Mouse (Mus musculus): ENCODE measurements at regions not wholly inside any gene's neighbourhood (a gene's known extent, or its start where the extent isn't known, plus 50 kb on each side); places are given as distances from the start of the nearest gene placed in this dataset.
"Not testable (repeated sequence)": the region's sequence is repeated elsewhere in the genome, so short reads cannot be mapped to it uniquely, and the experiment has no call there.

DNA sequence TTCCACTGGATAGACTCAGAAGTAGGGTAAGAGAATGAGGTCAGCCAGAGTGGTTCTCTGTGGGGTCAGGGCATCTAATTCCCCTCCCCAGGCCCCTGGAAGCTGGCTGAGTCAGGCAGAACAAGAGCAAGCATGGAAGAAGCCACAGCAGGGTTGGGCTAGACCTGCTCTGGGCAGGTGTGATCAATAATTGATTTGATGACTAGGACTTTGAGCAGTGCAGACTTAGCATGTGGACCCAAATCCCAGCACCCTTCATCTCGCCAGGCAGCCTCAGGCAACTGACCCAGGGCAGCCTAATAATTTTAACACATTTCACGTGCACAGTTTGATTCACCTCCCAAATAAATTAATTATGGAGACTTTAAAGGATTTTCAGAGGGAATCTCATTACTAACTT lies 67.2 kb downstream of the Qdpr start:
- 82% methylated on average over 2 of the region's 2 CpGs for WGBS
- H3K36me3 ChIP-seq, result no peaks in the 10 kb centered on the region
- ATAC-seq (replicated peaks), result no peak

DNA sequence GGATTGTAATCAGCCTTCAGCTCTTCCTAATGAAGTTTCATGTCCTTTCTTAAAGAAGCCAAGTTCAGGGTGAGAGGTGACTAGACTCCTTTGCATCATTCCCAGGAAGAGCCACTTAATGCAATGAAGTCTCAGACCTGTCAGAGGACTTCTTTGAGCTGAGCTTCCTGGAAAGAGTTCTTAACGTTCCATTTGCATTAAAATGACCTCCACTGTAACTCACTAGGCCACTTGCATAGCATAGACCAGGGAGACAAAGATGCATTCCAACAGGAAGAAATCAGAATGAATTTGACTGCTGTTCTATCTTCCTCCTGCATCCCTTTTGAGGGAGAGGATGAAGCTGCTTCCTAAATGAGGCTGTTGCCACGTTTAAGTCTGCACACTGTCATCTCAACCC lies 71.5 kb downstream of the Qdpr start:
- H3K27ac ChIP-seq (replicated peaks), result no peak overlapping the region
- no peak overlapping the region for H3K9ac ChIP-seq (replicated peaks)
- no peak for ATAC-seq (replicated peaks)
- WGBS, result 15% methylated on average over 2 of the region's 2 CpGs
- no peaks in the 10 kb centered on the region for H3K27me3 ChIP-seq
- H3K4me2 ChIP-seq (replicated peaks), result no peak overlapping the region
- no peaks in the 10 kb centered on the region for H3K9me3 ChIP-seq
- no peak overlapping the region for H3K4me3 ChIP-seq
- no peaks in the 10 kb centered on the region for H3K4me1 ChIP-seq
- H3K36me3 ChIP-seq, result no peaks in the 10 kb centered on the region

More for the DNA sequence above, 67.2 kb downstream of the Qdpr start:
- no peak overlapping the region for H3K4me2 ChIP-seq (replicated peaks)
- no peaks in the 10 kb centered on the region for H3K27me3 ChIP-seq
- H3K4me1 ChIP-seq, result no peaks in the 10 kb centered on the region
- no peak overlapping the region for H3K4me3 ChIP-seq
- H3K27ac ChIP-seq (replicated peaks), result no peak overlapping the region
- no peak overlapping the region for H3K9ac ChIP-seq (replicated peaks)
- H3K9me3 ChIP-seq, result no peaks in the 10 kb centered on the region

DNA sequence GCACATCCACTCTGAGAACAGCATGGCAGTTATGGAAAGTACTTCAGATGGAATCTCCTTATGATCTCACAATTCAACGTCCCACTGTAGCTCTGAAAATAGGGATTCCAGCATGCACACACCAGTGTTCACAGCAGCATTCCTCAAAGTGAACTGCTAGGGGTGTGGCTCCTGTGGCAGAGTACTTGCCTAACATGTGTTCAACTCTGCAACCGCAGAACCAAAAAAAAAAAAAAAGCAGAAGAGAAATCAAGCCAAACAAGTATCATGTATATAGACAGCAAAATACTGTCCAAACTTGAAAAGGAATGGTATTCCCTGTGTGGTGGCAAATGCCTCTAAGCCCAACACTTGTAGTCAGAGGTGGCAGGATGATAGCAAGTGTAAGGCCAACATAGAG lies 77.0 kb downstream of the Qdpr start:
- Histone ChIP-seq H3K9me3 (no peaks in the 10 kb centered on the region), H3K27ac (replicated peaks) (no peak overlapping the region), H3K9ac (replicated peaks) (no peak overlapping the region), H3K4me2 (replicated peaks) (no peak overlapping the region), H3K27me3 (no peaks in the 10 kb centered on the region), H3K4me1 (no peaks in the 10 kb centered on the region), H3K36me3 (no peaks in the 10 kb centered on the region), H3K4me3 (no peak overlapping the region)
- 88% methylated on average over 2 of the region's 2 CpGs for WGBS
- ATAC-seq (replicated peaks), result no peak

- H3K9ac ChIP-seq (replicated peaks), result no peak overlapping the region
- no peak for ATAC-seq (replicated peaks)
- no peaks in the 10 kb centered on the region for H3K27me3 ChIP-seq
- no peak overlapping the region for H3K4me3 ChIP-seq
- H3K27ac ChIP-seq (replicated peaks), result no peak overlapping the region
- no peaks in the 10 kb centered on the region for H3K9me3 ChIP-seq
- H3K36me3 ChIP-seq, result no peaks in the 10 kb centered on the region
- WGBS, result 90% methylated on average over 6 of the region's 6 CpGs
- no peaks in the 10 kb centered on the region for H3K4me1 ChIP-seq
- H3K4me2 ChIP-seq (replicated peaks), result no peak overlapping the region
Measured at GRCm38 (mm10) chr5:45368451-45368850, 81.6 kb downstream of the Qdpr start.

DNA sequence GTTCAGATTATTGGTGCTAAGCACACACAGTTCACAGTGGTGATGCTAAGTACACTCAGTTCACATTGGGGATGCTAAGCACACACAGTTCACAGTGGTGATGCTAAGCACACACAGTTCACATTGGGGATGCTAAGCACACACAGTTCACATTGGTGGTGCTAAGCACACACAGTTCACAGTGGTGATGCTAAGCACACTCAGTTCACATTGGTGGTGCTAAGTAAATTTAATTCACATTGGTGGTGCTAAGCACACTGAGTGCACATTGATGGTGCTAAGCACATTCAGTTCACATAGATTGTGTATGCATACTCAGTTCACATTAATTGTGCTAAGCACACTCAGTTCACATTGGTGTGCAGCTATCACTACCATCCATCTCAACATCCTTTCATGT lies 89.8 kb downstream of the Qdpr start:
- Histone ChIP-seq H3K9me3 (no peaks in the 10 kb centered on the region), H3K27ac (replicated peaks) (no peak overlapping the region), H3K36me3 (no peaks in the 10 kb centered on the region), H3K4me3 (no peak overlapping the region), H3K4me1 (no peaks in the 10 kb centered on the region), H3K9ac (replicated peaks) (no peak overlapping the region), H3K4me2 (replicated peaks) (no peak overlapping the region), H3K27me3 (no peaks in the 10 kb centered on the region)
- ATAC-seq (replicated peaks), result no peak

DNA sequence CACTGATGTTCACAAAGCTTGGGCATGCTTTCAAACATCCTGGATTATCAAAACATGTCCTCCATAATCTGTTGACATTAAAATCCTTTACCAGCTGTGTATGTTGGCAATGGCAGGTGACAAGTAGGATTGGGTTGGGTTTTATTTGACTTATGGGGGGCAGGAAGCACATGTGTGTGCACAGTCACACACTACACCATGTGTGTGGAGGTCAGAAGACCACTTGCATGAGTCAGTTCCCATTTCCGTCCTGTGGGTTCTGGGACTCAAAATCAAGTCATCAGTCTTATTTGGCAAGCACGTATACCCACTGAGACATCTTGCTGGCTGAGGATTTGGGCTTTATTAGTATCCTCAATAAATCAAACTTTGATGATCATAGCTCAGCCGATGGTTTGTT lies 109.6 kb downstream of the Qdpr start:
- no peaks in the 10 kb centered on the region for H3K9me3 ChIP-seq
- no peaks in the 10 kb centered on the region for H3K4me1 ChIP-seq
- WGBS, result 88% methylated on average over 3 of the region's 3 CpGs
- H3K9ac ChIP-seq (replicated peaks), result no peak overlapping the region
- H3K4me3 ChIP-seq, result no peak overlapping the region
- H3K27ac ChIP-seq (replicated peaks), result no peak overlapping the region
- H3K36me3 ChIP-seq, result no peaks in the 10 kb centered on the region
- no peak for ATAC-seq (replicated peaks)
- H3K4me2 ChIP-seq (replicated peaks), result no peak overlapping the region
- H3K27me3 ChIP-seq, result no peaks in the 10 kb centered on the region

DNA sequence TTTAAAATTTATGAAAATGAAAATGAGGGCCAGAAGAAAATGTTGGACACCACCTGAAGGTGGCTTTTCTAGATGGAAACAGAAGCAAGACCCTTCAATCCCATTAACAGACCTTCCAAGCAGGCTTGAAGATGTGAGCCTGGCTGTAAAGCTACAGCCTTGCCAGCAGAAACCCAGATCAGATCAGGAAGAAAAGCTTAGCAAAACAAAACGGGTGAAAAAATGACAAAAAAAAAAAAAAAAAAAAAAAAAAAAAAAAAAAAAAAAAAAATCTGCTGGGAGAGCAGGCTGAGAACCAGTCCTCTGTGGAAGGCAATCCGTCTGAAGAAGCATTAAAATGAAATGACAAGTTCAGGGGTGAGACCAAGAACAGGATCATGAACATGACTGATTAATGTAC lies 113.2 kb downstream of the Qdpr start:
- WGBS, result 61% methylated on average over 2 of the region's 2 CpGs
- no peak overlapping the region for H3K9ac ChIP-seq (replicated peaks)
- H3K4me2 ChIP-seq (replicated peaks), result no peak overlapping the region
- H3K4me1 ChIP-seq, result no peaks in the 10 kb centered on the region
- ATAC-seq (replicated peaks), result no peak
- H3K27me3 ChIP-seq, result no peaks in the 10 kb centered on the region
- H3K9me3 ChIP-seq, result no peaks in the 10 kb centered on the region
- no peak overlapping the region for H3K4me3 ChIP-seq
- H3K27ac ChIP-seq (replicated peaks), result no peak overlapping the region
- H3K36me3 ChIP-seq, result no peaks in the 10 kb centered on the region

DNA sequence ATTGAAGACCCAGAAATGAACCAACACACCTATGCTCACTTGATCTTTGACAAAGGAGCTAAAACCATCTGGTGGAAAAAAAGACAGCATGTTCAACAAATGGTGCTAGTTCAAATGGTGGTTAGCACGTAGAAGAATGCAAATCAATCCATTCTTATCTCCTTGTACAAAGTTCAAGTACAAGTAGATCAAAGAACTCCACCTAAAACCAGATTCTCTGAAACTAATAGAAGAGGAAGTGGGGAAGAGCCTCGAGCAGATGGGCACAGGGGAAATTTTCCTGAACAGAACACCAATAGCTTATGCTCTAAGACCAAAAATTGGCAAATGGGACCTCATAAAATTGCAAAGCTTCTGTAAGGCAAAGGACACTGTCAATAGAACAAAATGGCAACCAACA lies 125.6 kb downstream of the Qdpr start:
- H3K9me3 ChIP-seq; ATAC-seq (replicated peaks); H3K36me3 ChIP-seq; H3K9ac ChIP-seq (replicated peaks); H3K27ac ChIP-seq (replicated peaks); H3K4me3 ChIP-seq; H3K4me2 ChIP-seq (replicated peaks); H3K27me3 ChIP-seq; H3K4me1 ChIP-seq: not testable (repeated sequence)
- WGBS, result 66% methylated on average over 2 of the region's 2 CpGs

DNA sequence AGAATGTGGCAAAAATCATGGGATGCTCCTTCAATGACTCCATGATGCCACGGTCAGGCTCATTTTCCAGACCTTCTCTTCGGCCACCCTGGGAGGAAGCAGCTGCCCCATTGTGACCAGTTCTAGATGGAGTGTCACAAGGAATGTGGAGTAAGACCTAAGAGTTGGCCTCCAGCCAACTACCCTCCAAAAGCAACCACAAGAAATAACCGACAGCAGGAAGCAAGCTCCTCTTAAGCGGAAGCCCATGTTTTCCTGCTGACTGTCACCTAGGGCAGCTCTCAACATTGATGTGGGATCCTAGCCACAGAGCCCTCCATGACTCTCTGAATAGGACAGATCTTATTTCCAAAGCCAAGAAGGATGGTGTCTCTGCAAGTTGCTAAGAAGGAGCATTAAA lies 126.5 kb downstream of the Qdpr start:
- H3K27ac ChIP-seq (replicated peaks), result no peak overlapping the region
- H3K9ac ChIP-seq (replicated peaks), result no peak overlapping the region
- H3K4me1 ChIP-seq, result no peaks in the 10 kb centered on the region
- no peaks in the 10 kb centered on the region for H3K27me3 ChIP-seq
- H3K36me3 ChIP-seq, result no peaks in the 10 kb centered on the region
- 88% methylated on average over 4 of the region's 4 CpGs for WGBS
- H3K9me3 ChIP-seq, result no peaks in the 10 kb centered on the region
- ATAC-seq (replicated peaks), result no peak
- no peak overlapping the region for H3K4me2 ChIP-seq (replicated peaks)
- no peak overlapping the region for H3K4me3 ChIP-seq

GRCm38 (mm10) chr5:45318026-45318425 lies 132.0 kb downstream of the Qdpr start:
- ATAC-seq (replicated peaks), result no peak
- Histone ChIP-seq H3K36me3 (no peaks in the 10 kb centered on the region), H3K4me2 (replicated peaks) (no peak overlapping the region), H3K4me1 (no peaks in the 10 kb centered on the region), H3K9ac (replicated peaks) (no peak overlapping the region), H3K27ac (replicated peaks) (no peak overlapping the region), H3K27me3 (no peaks in the 10 kb centered on the region), H3K9me3 (no peaks in the 10 kb centered on the region), H3K4me3 (no peak overlapping the region)
- 75% methylated on average over 2 of the region's 2 CpGs for WGBS

DNA sequence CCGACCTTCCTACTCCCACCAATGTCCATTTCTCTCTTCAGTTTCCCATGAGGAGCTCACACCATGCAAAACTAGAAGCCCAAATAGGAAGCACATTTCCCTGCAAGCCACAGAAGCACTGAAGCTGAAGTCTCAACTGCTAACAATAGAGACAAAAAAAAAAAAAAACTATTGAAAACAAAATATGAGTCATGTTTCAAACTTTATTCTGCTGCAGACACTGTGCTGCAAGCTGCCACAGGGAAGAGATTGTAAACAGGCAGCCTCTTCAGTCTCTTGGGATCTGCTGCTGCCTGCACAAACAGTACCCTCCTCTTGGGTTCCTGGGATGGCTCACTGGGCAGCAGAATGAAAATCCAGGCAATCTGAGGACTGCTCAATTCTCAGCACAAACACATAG lies 148.9 kb downstream of the Qdpr start:
- H3K27ac ChIP-seq (replicated peaks), result no peak overlapping the region
- WGBS, result 86% methylated on average over 1 of the region's 1 CpGs
- H3K4me1 ChIP-seq, result no peaks in the 10 kb centered on the region
- no peaks in the 10 kb centered on the region for H3K27me3 ChIP-seq
- H3K4me2 ChIP-seq (replicated peaks), result no peak overlapping the region
- no peak overlapping the region for H3K9ac ChIP-seq (replicated peaks)
- ATAC-seq (replicated peaks), result no peak
- no peak overlapping the region for H3K4me3 ChIP-seq
- no peaks in the 10 kb centered on the region for H3K9me3 ChIP-seq
- no peaks in the 10 kb centered on the region for H3K36me3 ChIP-seq

DNA sequence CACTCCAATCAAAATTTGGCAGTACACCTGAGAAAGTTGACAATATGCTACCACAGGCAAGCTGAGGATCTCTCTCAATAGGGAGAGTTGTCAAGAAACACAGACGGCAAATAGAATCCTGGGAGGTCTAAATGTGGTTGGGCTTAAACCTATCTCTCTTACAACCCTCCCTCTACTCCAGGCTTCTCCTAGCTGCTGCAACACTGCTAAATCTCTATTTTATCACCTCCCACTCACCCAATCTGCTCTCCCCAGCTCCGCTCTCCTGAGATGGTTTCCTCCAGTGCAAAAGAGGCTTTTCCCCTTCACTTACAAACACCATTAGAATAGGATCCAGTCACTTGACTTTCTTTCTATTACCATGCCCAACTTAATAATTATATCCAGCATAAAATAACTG lies 151.2 kb downstream of the Qdpr start:
- Histone ChIP-seq H3K9me3 (no peaks in the 10 kb centered on the region), H3K4me2 (replicated peaks) (no peak overlapping the region), H3K27ac (replicated peaks) (no peak overlapping the region), H3K36me3 (no peaks in the 10 kb centered on the region), H3K27me3 (no peaks in the 10 kb centered on the region), H3K9ac (replicated peaks) (no peak overlapping the region), H3K4me1 (no peaks in the 10 kb centered on the region), H3K4me3 (no peak overlapping the region)
- WGBS, result 81% methylated on average over 2 of the region's 2 CpGs
- no peak for ATAC-seq (replicated peaks)

- no peaks in the 10 kb centered on the region for H3K9me3 ChIP-seq
- WGBS, result 59% methylated on average over 4 of the region's 4 CpGs
- no peak for ATAC-seq (replicated peaks)
- H3K27me3 ChIP-seq, result no peaks in the 10 kb centered on the region
- no peak overlapping the region for H3K27ac ChIP-seq (replicated peaks)
- H3K4me2 ChIP-seq (replicated peaks), result no peak overlapping the region
- H3K36me3 ChIP-seq, result no peaks in the 10 kb centered on the region
- H3K4me1 ChIP-seq, result no peaks in the 10 kb centered on the region
- no peak overlapping the region for H3K4me3 ChIP-seq
- no peak overlapping the region for H3K9ac ChIP-seq (replicated peaks)
Measured at GRCm38 (mm10) chr5:45295134-45295533, 154.9 kb downstream of the Qdpr start.

All from forebrain, embryonic 15.5 days (tissue).